In genomic region chr5:73633141-73633540, GRCm38 (mm10) we compare ENCODE assay signal across 9 mouse cellular contexts. TPM values are rescaled to one million over a fixed set of nuclear protein-coding genes. Genes with fewer than 3 reads are reported as not detected.
A peak's percentile ranks its signal among the peaks of the same experiment; 100 is the strongest.
DNase-seq lines count a peak whose midpoint lies in the region; ATAC-seq and TF ChIP-seq lines count a peak whose summit lies in the region.
"Had no signal": no experiment of that assay in that cellular context is flagged by ENCODE, and none has a peak within 500 bp of the region (broad histone marks: within the 10 kb centered on the region; RNA-seq: fewer than 3 reads in every experiment).

No protein-coding gene starts in this region.

- ATAC-seq in kidney, embryonic 15.5 days (replicated peaks; ENCODE audit: low FRiP score) = no peak
- 0 out of 2 replicates have a peak, but pooled peaks have one; percentile 13 for ATAC-seq in forebrain, embryonic 16.5 days
- ATAC-seq in limb, embryonic 14.5 days (ENCODE audit: low FRiP score, low read depth) = no peak

- H3K4me3 ChIP-seq in kidney, embryonic 15.5 days (replicated peaks) = no peak overlapping the region
- H3K4me3 ChIP-seq in forebrain, embryonic 16.5 days (replicated peaks; ENCODE audit: low read length) = no peak overlapping the region
- no peak overlapping the region for H3K4me3 ChIP-seq in limb, embryonic 14.5 days (replicated peaks; ENCODE audit: low read length)
- H3K4me3 ChIP-seq: neural tube, embryonic 12.5 days had no signal

- DNase-seq in kidney, adult 11 months = peak; percentile 47
- DNase-seq in brain, adult 2 months (ENCODE audit: low read depth, low spot score) = peak; percentile 86
- peak; percentile 49 to 80 for DNase-seq in kidney, adult 8-10 months
- DNase-seq in limb, embryonic 14.5 days (ENCODE audit: low spot score) = peak; percentile 77
- DNase-seq in retina, embryonic 14.5 days (ENCODE audit: low spot score) = peak; percentile 84
- DNase-seq in urinary bladder, adult 18-20 months (ENCODE audit: low spot score in 2 of 2) = peak; percentile 29 to 49

- no peaks in the 10 kb centered on the region for H3K4me1 ChIP-seq in kidney, embryonic 15.5 days
- peaks cover 3% of the 10 kb centered on the region for H3K4me1 ChIP-seq in forebrain, embryonic 16.5 days (replicated peaks; ENCODE audit: control insufficient read depth, insufficient read depth, low read length)
- H3K4me1 ChIP-seq in limb, embryonic 14.5 days (ENCODE audit: control insufficient read depth, insufficient read depth, low read length) = 0 out of 2 replicates have a peak, but pooled peaks cover 3% of the 10 kb centered on the region
- H3K4me1 ChIP-seq: neural tube, embryonic 12.5 days had no signal

- no peak overlapping the region for H3K9ac ChIP-seq in kidney, embryonic 15.5 days
- H3K9ac ChIP-seq in forebrain, embryonic 16.5 days (replicated peaks; ENCODE audit: low read depth, low read length) = no peak overlapping the region
- H3K9ac ChIP-seq in limb, embryonic 14.5 days (ENCODE audit: low read depth, low read length, severe bottlenecking) = no peak overlapping the region
- H3K9ac ChIP-seq: neural tube, embryonic 12.5 days had no signal

- 0 out of 2 replicates have a peak, but pooled peaks cover 3% of the 10 kb centered on the region for H3K9me3 ChIP-seq in kidney, embryonic 15.5 days (replicated peaks)
- peaks cover 5% of the 10 kb centered on the region for H3K9me3 ChIP-seq in forebrain, embryonic 16.5 days (ENCODE audit: control insufficient read depth, low read length)
- H3K9me3 ChIP-seq in limb, embryonic 14.5 days (ENCODE audit: control insufficient read depth, low read length) = peaks cover 7% of the 10 kb centered on the region
- H3K9me3 ChIP-seq: neural tube, embryonic 12.5 days had no signal

- no peak for TF ChIP-seq POLR2A in limb, embryonic 14.5 days (IDR thresholded peaks at IDR 0.05; ENCODE audit: borderline replicate concordance, extremely low read depth, insufficient read depth, insufficient read length)

- peaks cover 20% of the 10 kb centered on the region for H3K36me3 ChIP-seq in kidney, embryonic 15.5 days
- H3K36me3 ChIP-seq in forebrain, embryonic 16.5 days (ENCODE audit: control insufficient read depth, insufficient read depth) = peaks cover 15% of the 10 kb centered on the region
- H3K36me3 ChIP-seq in limb, embryonic 14.5 days (ENCODE audit: control insufficient read depth, insufficient read depth, low read length) = peaks cover 38% of the 10 kb centered on the region

- 64% methylated on average over 8 of the region's 8 CpGs for WGBS in kidney, embryonic 15.5 days
- 56% methylated on average over 8 of the region's 8 CpGs for WGBS in forebrain, embryonic 16.5 days
- 65% methylated on average over 8 of the region's 8 CpGs for WGBS in limb, embryonic 14.5 days

- H3K27me3 ChIP-seq in kidney, embryonic 15.5 days = no peaks in the 10 kb centered on the region
- no peaks in the 10 kb centered on the region; the same call in 1 of the 2 replicates for H3K27me3 ChIP-seq in forebrain, embryonic 16.5 days (replicated peaks; ENCODE audit: control insufficient read depth, insufficient read depth, low read length)
- no peaks in the 10 kb centered on the region for H3K27me3 ChIP-seq in limb, embryonic 14.5 days (ENCODE audit: control insufficient read depth, insufficient read depth, low read length)
- H3K27me3 ChIP-seq: neural tube, embryonic 12.5 days had no signal

- no peak overlapping the region for H3K4me2 ChIP-seq in kidney, embryonic 15.5 days
- no peak overlapping the region for H3K4me2 ChIP-seq in forebrain, embryonic 16.5 days (ENCODE audit: low read length)
- no peak overlapping the region for H3K4me2 ChIP-seq in limb, embryonic 14.5 days (replicated peaks; ENCODE audit: low read depth, low read length, severe bottlenecking)
- H3K4me2 ChIP-seq: neural tube, embryonic 12.5 days had no signal

- H3K27ac ChIP-seq in kidney, embryonic 15.5 days = no peak overlapping the region
- H3K27ac ChIP-seq in forebrain, embryonic 16.5 days (ENCODE audit: low read length) = no peak overlapping the region
- H3K27ac ChIP-seq in limb, embryonic 14.5 days (replicated peaks; ENCODE audit: low read depth, low read length) = no peak overlapping the region
- H3K27ac ChIP-seq: neural tube, embryonic 12.5 days had no signal

RNA-seq across cellular contexts. Expression of gene Lrrc66, which starts 0.8 kb away (rescaled TPM):
- 0.08 and 0.17 TPM in 2 replicates for polyA plus RNA-seq in kidney, embryonic 15.5 days (2015; fragmentation: Nextera tagmentation; extraction: Ambion mirVana)
- not detected in 2 replicates for polyA plus RNA-seq in forebrain, embryonic 16.5 days (2015; fragmentation: Nextera tagmentation; extraction: Ambion mirVana)
- polyA plus RNA-seq in limb, embryonic 14.5 days (2012; rRNA removed) = 0.05 and 0.11 TPM in 2 replicates
- polyA plus RNA-seq in limb, embryonic 14.5 days (2014; fragmentation: Nextera tagmentation; extraction: Ambion mirVana) = 0.08 TPM in 1 of 2 replicates, not detected in the other
- polyA plus RNA-seq: neural tube, embryonic 12.5 days had no signal

RNA-seq across cellular contexts. Expression of gene Sgcb, which starts 14.4 kb away (rescaled TPM):
- 24.5 and 25.0 TPM in 2 replicates for polyA plus RNA-seq in kidney, embryonic 15.5 days (2015; fragmentation: Nextera tagmentation; extraction: Ambion mirVana)
- 29.5 and 30.5 TPM in 2 replicates for polyA plus RNA-seq in forebrain, embryonic 16.5 days (2015; fragmentation: Nextera tagmentation; extraction: Ambion mirVana)
- 33.4 and 38.6 TPM in 2 replicates for polyA plus RNA-seq in limb, embryonic 14.5 days (2012; rRNA removed)
- 48.0 and 49.7 TPM in 2 replicates for polyA plus RNA-seq in limb, embryonic 14.5 days (2014; fragmentation: Nextera tagmentation; extraction: Ambion mirVana)

RNA-seq across cellular contexts. Expression of gene Spata18, which starts 18.0 kb away (rescaled TPM):
- 0.08 and 0.18 TPM in 2 replicates for polyA plus RNA-seq in kidney, embryonic 15.5 days (2015; fragmentation: Nextera tagmentation; extraction: Ambion mirVana)
- polyA plus RNA-seq in forebrain, embryonic 16.5 days (2015; fragmentation: Nextera tagmentation; extraction: Ambion mirVana) = 0.44 and 0.72 TPM in 2 replicates
- 2.0 and 2.5 TPM in 2 replicates for polyA plus RNA-seq in limb, embryonic 14.5 days (2012; rRNA removed)
- polyA plus RNA-seq in limb, embryonic 14.5 days (2014; fragmentation: Nextera tagmentation; extraction: Ambion mirVana) = 1.4 and 1.8 TPM in 2 replicates
- polyA plus RNA-seq: neural tube, embryonic 12.5 days had no signal
